Mouse (Mus musculus) spleen, adult 2 months (tissue): ENCODE measurements around the gene Grm7. TPM values are rescaled to one million over a fixed set of nuclear protein-coding genes. Genes with fewer than 3 reads are reported as not detected.

Experiments
- DNase-seq, 2 experiments: peaks; one replicate each; pipeline versions ENCODE4 v3.0.0 to v3.0.0-alpha.2; 2012 to 2021; ENCODE audit warnings: low spot score in 2 of 2, low read depth in 1 of 2
- H3K27ac ChIP-seq: fragments of 200-500 bp; 2 replicates; pipeline ENCODE4 v1.5.1; 2012; ENCODE audit warnings: low read length, inconsistent platforms; ENCODE audit not compliant: insufficient read depth
- H3K27me3 ChIP-seq: fragments of 200-500 bp; 2 replicates; pipeline ENCODE4 v1.6.1; 2012; ENCODE audit warnings: mild to moderate bottlenecking, moderate library complexity, low read length, inconsistent platforms; ENCODE audit not compliant: control insufficient read depth, insufficient read depth
- H3K36me3 ChIP-seq: fragments of 200-500 bp; 2 replicates; pipeline ENCODE4 v1.6.1; 2012; ENCODE audit warnings: mild to moderate bottlenecking, low read length, inconsistent platforms; ENCODE audit not compliant: control insufficient read depth, insufficient read depth
- H3K4me1 ChIP-seq: fragments of 200-500 bp; 2 replicates; pipeline ENCODE4 v1.6.1; 2011; ENCODE audit warnings: inconsistent platforms; ENCODE audit not compliant: control insufficient read depth, insufficient read depth, insufficient read length
- H3K4me3 ChIP-seq: fragments of 200-500 bp; 2 replicates; pipeline ENCODE4 v1.5.1; 2011; ENCODE audit warnings: mild to moderate bottlenecking, inconsistent platforms; ENCODE audit not compliant: insufficient read depth, insufficient read length; ENCODE audit errors: extremely low read depth
- CTCF ChIP-seq: fragments of 200-500 bp; IDR thresholded peaks from 2 replicates; pipeline ENCODE4 v1.5.1; 2011; ENCODE audit warnings: mild to moderate bottlenecking, inconsistent platforms; ENCODE audit not compliant: insufficient read depth, insufficient read length, insufficient replicate concordance; ENCODE audit errors: extremely low read depth
- POLR2A ChIP-seq: fragments of 200-500 bp; IDR thresholded peaks from 2 replicates; pipeline ENCODE4 v1.6.1; 2011; ENCODE audit warnings: low read depth, low read length, inconsistent platforms
- WGBS: fragments of 180-500 bp; shearing (Covaris S2); methylation state at CpG from one replicate; pipeline ENCODE4 v1.1.7; 2018; 5-methylcytosine and 5-hydroxymethylcytosine counted together
- polyA plus RNA-seq: library from polyadenylated mRNA; depleted of rRNA; stranded (reverse); fragments of >200 nt; gene quantifications from 2 replicates; pipeline ENCODE4 v1.2.3, GENCODE M21; 2012

Grm7 gene
- polyA plus RNA-seq, 1 experiment: not detected

DNA sequence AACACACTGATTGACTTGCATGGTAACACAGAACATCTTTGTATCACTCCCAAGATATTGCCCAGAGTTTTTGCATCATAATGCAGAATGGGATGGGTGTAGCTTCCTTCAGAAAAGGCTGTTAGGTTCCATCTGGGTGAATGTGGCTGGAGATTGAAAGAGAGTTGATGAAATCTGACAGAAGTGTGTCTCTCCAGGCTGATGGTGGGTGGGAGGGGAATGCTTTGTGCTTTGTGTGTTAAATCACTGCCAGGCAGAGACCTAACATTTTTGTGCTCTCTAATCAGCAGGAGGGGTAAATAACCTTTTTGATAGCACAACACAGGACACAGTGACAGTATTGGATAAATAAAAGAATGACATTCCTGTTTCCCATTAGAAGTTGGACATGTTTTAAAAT lies 840.7 kb downstream of the Grm7 start:
- Histone ChIP-seq H3K36me3 (no peaks in the 10 kb centered on the region), H3K4me1 (no peaks in the 10 kb centered on the region), H3K27ac (no peak overlapping the region), H3K4me3 (no peak overlapping the region), H3K27me3 (no peaks in the 10 kb centered on the region)
- DNase-seq: no peak
- no peak for TF ChIP-seq POLR2A
- TF ChIP-seq CTCF: no peak

- H3K27ac ChIP-seq: no peak overlapping the region
- WGBS: 90% methylated on average over 4 of the region's 4 CpGs
- no peak for DNase-seq
- no peaks in the 10 kb centered on the region for H3K36me3 ChIP-seq
- no peak overlapping the region for H3K4me3 ChIP-seq
- no peak for TF ChIP-seq POLR2A
- TF ChIP-seq CTCF: no peak
- H3K27me3 ChIP-seq: no peaks in the 10 kb centered on the region
- H3K4me1 ChIP-seq: no peaks in the 10 kb centered on the region
Measured at GRCm38 (mm10) chr6:111487556-111487955, 842.2 kb downstream of the Grm7 start.

DNA sequence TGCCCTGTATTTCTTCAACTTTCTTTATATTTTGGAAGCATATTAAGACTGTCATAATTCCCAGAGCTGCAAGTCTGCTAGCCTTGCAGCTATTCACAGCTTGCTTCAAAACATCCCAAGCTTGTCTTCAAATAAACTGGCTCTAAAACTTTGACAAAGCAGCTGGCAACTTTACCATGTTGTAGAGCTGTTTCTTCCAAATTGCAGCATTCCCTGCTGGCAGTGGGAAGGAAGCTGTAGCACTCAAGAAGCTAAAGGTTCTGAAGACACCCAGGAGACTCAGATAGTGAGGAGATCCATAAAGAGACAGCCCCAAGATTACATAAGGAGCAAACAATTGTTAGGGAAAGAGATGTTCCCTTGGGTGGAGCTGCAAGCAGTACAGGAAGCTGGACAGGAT lies 846.8 kb downstream of the Grm7 start:
- no peak overlapping the region for H3K4me3 ChIP-seq
- no peak for DNase-seq
- H3K27ac ChIP-seq: no peak overlapping the region
- no peaks in the 10 kb centered on the region for H3K36me3 ChIP-seq
- no peaks in the 10 kb centered on the region for H3K4me1 ChIP-seq
- no peaks in the 10 kb centered on the region for H3K27me3 ChIP-seq
- TF ChIP-seq CTCF: no peak
- no peak for TF ChIP-seq POLR2A

DNA sequence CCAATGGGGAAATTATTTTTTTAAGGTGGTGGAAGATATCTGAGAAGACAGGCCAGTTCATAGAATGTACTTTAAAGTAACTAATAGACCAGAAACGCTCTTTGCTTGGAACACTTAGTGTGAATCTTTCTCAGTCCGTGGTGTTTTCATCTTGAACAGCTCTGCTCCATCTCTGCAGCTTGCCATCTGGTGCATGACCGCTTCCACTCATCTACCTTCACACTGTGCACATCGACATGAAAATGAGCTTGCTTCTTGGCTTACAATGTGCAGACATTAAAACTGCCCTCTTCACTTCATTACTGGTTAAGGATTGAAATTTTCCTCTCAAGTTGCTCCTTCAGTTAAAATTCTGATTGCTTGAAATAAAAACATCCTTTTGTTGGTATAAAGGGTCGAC lies 854.2 kb downstream of the Grm7 start:
- no peak for DNase-seq

GRCm38 (mm10) chr6:111510768-111511459 lies 865.5 kb downstream of the Grm7 start:
- Histone ChIP-seq H3K27ac (no peak overlapping the region), H3K36me3 (no peaks in the 10 kb centered on the region), H3K4me1 (no peaks in the 10 kb centered on the region), H3K4me3 (no peak overlapping the region), H3K27me3 (no peaks in the 10 kb centered on the region)
- TF ChIP-seq CTCF (no peak), POLR2A (no peak)
- WGBS: 84% methylated on average over 1 of the region's 1 CpGs
- no peak for DNase-seq

More for the DNA sequence above, 854.2 kb downstream of the Grm7 start:
- Histone ChIP-seq H3K27me3 (no peaks in the 10 kb centered on the region), H3K4me3 (no peak overlapping the region), H3K36me3 (no peaks in the 10 kb centered on the region), H3K4me1 (no peaks in the 10 kb centered on the region), H3K27ac (no peak overlapping the region)
- WGBS: 78% methylated on average over 5 of the region's 5 CpGs
- TF ChIP-seq CTCF: no peak
- no peak for TF ChIP-seq POLR2A

- Histone ChIP-seq H3K4me3 (no peak overlapping the region), H3K36me3 (no peaks in the 10 kb centered on the region), H3K27me3 (no peaks in the 10 kb centered on the region), H3K27ac (no peak overlapping the region), H3K4me1 (no peaks in the 10 kb centered on the region)
- TF ChIP-seq POLR2A (no peak), CTCF (no peak)
- DNase-seq: no peak
- WGBS: 52% methylated on average over 2 of the region's 2 CpGs
Measured at GRCm38 (mm10) chr6:111512359-111512758, 867.0 kb downstream of the Grm7 start.

GRCm38 (mm10) chr6:111521229-111521628 lies 875.8 kb downstream of the Grm7 start:
- WGBS: 74% methylated on average over 1 of the region's 1 CpGs
- no peaks in the 10 kb centered on the region for H3K36me3 ChIP-seq
- H3K4me1 ChIP-seq: no peaks in the 10 kb centered on the region
- no peak for TF ChIP-seq POLR2A
- TF ChIP-seq CTCF: no peak
- H3K4me3 ChIP-seq: no peak overlapping the region
- DNase-seq: no peak
- no peaks in the 10 kb centered on the region for H3K27me3 ChIP-seq
- no peak overlapping the region for H3K27ac ChIP-seq

DNA sequence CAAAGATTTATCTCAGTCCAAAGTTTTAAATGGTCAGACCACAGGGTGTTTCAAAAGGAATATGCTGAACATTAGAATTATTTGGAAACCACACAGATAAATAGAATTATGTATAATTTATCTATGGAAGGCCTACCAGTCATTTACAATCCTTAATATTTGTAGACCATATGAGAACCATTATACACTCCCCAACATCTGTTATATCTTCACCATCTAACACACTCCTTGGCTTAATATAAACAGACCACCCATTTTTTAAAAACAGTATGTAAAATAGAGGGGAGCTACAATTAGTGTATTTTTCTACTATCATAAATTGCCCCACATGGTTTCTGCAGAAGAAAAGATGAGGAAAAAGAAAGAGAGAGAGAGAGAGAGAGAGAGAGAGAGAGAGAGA lies 876.7 kb downstream of the Grm7 start:
- Histone ChIP-seq H3K27ac (no peak overlapping the region), H3K4me3 (no peak overlapping the region), H3K27me3 (no peaks in the 10 kb centered on the region), H3K36me3 (no peaks in the 10 kb centered on the region), H3K4me1 (no peaks in the 10 kb centered on the region)
- no peak for DNase-seq
- TF ChIP-seq POLR2A: no peak
- TF ChIP-seq CTCF: no peak
